Mouse (Mus musculus): Measurements from ENCODE around the gene Selenov. TPM values are rescaled to one million over a fixed set of nuclear protein-coding genes. Genes with fewer than 3 reads are reported as not detected.
A peak's percentile ranks its signal among the peaks of the same experiment; 100 is the strongest.

The Selenov gene
- polyA plus RNA-seq, 1 experiment from 2014 or later, result 0.22 TPM

GRCm38 (mm10) chr7:28301616-28302433, 10.8 kb upstream of the Selenov start, which contains the start of gene Dll3:
Gene Dll3 (minus strand): TSS chr7:28302238.
- DNase-seq (ENCODE audit: low spot score) (peak; percentile 67), ATAC-seq (ENCODE audit: low FRiP score, low TSS enrichment) (peak; percentile 51; the same call in 1 of the 2 replicates)
- Histone ChIP-seq H3K27ac (replicated peaks) (no peak within 1 kb of the TSS), H3K36me3 (ENCODE audit: control insufficient read depth, insufficient read depth, low read length) (peaks cover 14% of the 10 kb centered on the region), H3K9ac (ENCODE audit: low read length) (no peak within 1 kb of the TSS), H3K4me2 (replicated peaks; ENCODE audit: low read depth) (peak within 1 kb of the TSS; percentile 39), H3K4me3 (ENCODE audit: low read depth, low read length) (peak within 1 kb of the TSS; percentile 15), H3K9me3 (ENCODE audit: control insufficient read depth, low read length) (no peaks in the 10 kb centered on the region), H3K4me1 (replicated peaks; ENCODE audit: control insufficient read depth, insufficient read depth) (no peaks in the 10 kb centered on the region), H3K27me3 (ENCODE audit: control insufficient read depth, insufficient read depth, low read length) (peaks cover 10% of the 10 kb centered on the region; the same call in 1 of the 2 replicates)
- TF ChIP-seq CTCF (IDR thresholded peaks at IDR 0.05; ENCODE audit: low read depth) (peak; percentile 79), EP300 (optimal IDR thresholded peaks at IDR 0.05) (no peak)
- WGBS, result 3% methylated on average over 30 of the region's 30 CpGs

- Histone ChIP-seq H3K4me2 (replicated peaks; ENCODE audit: low read depth) (no peak overlapping the region), H3K9ac (ENCODE audit: low read length) (no peak overlapping the region), H3K36me3 (ENCODE audit: control insufficient read depth, insufficient read depth, low read length) (no peaks in the 10 kb centered on the region), H3K27ac (replicated peaks) (no peak overlapping the region), H3K4me3 (ENCODE audit: low read depth, low read length) (no peak overlapping the region), H3K9me3 (ENCODE audit: control insufficient read depth, low read length) (no peaks in the 10 kb centered on the region), H3K4me1 (replicated peaks; ENCODE audit: control insufficient read depth, insufficient read depth) (no peaks in the 10 kb centered on the region), H3K27me3 (ENCODE audit: control insufficient read depth, insufficient read depth, low read length) (peaks cover 10% of the 10 kb centered on the region; the same call in 1 of the 2 replicates)
- WGBS, result 26% methylated on average over 43 of the region's 43 CpGs
- ATAC-seq (ENCODE audit: low FRiP score, low TSS enrichment) (peak; percentile 35), DNase-seq (ENCODE audit: low spot score) (peak; percentile 47)
- TF ChIP-seq EP300 (optimal IDR thresholded peaks at IDR 0.05) (no peak), CTCF (IDR thresholded peaks at IDR 0.05; ENCODE audit: low read depth) (peak; percentile 86)
Observed at GRCm38 (mm10) chr7:28298837-28299625, 8.0 kb upstream of the Selenov start.

GRCm38 (mm10) chr7:28294481-28294880, 3.5 kb upstream of the Selenov start:
- peak; percentile 76 for DNase-seq (ENCODE audit: low spot score)
- peak overlapping the region; percentile 40 for H3K4me3 ChIP-seq (ENCODE audit: low read depth, low read length)
- 6% methylated on average over 48 of the region's 63 CpGs for WGBS
- no peak overlapping the region for H3K27ac ChIP-seq (replicated peaks)
- TF ChIP-seq CTCF (IDR thresholded peaks at IDR 0.05; ENCODE audit: low read depth) (no peak), EP300 (optimal IDR thresholded peaks at IDR 0.05) (no peak)
- peaks cover 2% of the 10 kb centered on the region; the same call in 1 of the 2 replicates for H3K27me3 ChIP-seq (ENCODE audit: control insufficient read depth, insufficient read depth, low read length)
- peak overlapping the region; percentile 27; the same call in 1 of the 2 replicates for H3K9ac ChIP-seq (ENCODE audit: low read length)
- peak; percentile 60 for ATAC-seq (ENCODE audit: low FRiP score, low TSS enrichment)
- peak overlapping the region; percentile 69 for H3K4me2 ChIP-seq (replicated peaks; ENCODE audit: low read depth)
- no peaks in the 10 kb centered on the region for H3K36me3 ChIP-seq (ENCODE audit: control insufficient read depth, insufficient read depth, low read length)
- H3K9me3 ChIP-seq (ENCODE audit: control insufficient read depth, low read length), result no peaks in the 10 kb centered on the region
- H3K4me1 ChIP-seq (replicated peaks; ENCODE audit: control insufficient read depth, insufficient read depth), result peaks cover 3% of the 10 kb centered on the region; the same call in 1 of the 2 replicates

GRCm38 (mm10) chr7:28290165-28290564, 821 bp downstream of the Selenov start:
- Histone ChIP-seq H3K9me3 (ENCODE audit: control insufficient read depth, low read length) (no peaks in the 10 kb centered on the region), H3K4me2 (replicated peaks; ENCODE audit: low read depth) (peak overlapping the region; percentile 58), H3K27ac (replicated peaks) (no peak overlapping the region), H3K27me3 (ENCODE audit: control insufficient read depth, insufficient read depth, low read length) (peaks cover 2% of the 10 kb centered on the region; the same call in 1 of the 2 replicates), H3K9ac (ENCODE audit: low read length) (peak overlapping the region; percentile 50; the same call in 1 of the 2 replicates), H3K36me3 (ENCODE audit: control insufficient read depth, insufficient read depth, low read length) (no peaks in the 10 kb centered on the region), H3K4me1 (replicated peaks; ENCODE audit: control insufficient read depth, insufficient read depth) (peaks cover 3% of the 10 kb centered on the region; the same call in 1 of the 2 replicates), H3K4me3 (ENCODE audit: low read depth, low read length) (peak overlapping the region; percentile 30)
- WGBS, result 1% methylated on average over 15 of the region's 18 CpGs
- TF ChIP-seq CTCF (IDR thresholded peaks at IDR 0.05; ENCODE audit: low read depth) (peak; percentile 40), EP300 (optimal IDR thresholded peaks at IDR 0.05) (no peak)
- no peak for DNase-seq (ENCODE audit: low spot score)
- peak; percentile 22; the same call in 1 of the 2 replicates for ATAC-seq (ENCODE audit: low FRiP score, low TSS enrichment)

- no peak overlapping the region for H3K4me3 ChIP-seq (ENCODE audit: low read depth, low read length)
- H3K9ac ChIP-seq (ENCODE audit: low read length), result no peak overlapping the region
- no peaks in the 10 kb centered on the region for H3K27me3 ChIP-seq (ENCODE audit: control insufficient read depth, insufficient read depth, low read length)
- H3K4me1 ChIP-seq (replicated peaks; ENCODE audit: control insufficient read depth, insufficient read depth), result 0 out of 2 replicates have a peak, but pooled peaks cover 2% of the 10 kb centered on the region
- no peaks in the 10 kb centered on the region for H3K9me3 ChIP-seq (ENCODE audit: control insufficient read depth, low read length)
- H3K36me3 ChIP-seq (ENCODE audit: control insufficient read depth, insufficient read depth, low read length), result no peaks in the 10 kb centered on the region
- no peak overlapping the region for H3K27ac ChIP-seq (replicated peaks)
- no peak overlapping the region for H3K4me2 ChIP-seq (replicated peaks; ENCODE audit: low read depth)
- no peak for ATAC-seq (ENCODE audit: low FRiP score, low TSS enrichment)
- TF ChIP-seq EP300 (optimal IDR thresholded peaks at IDR 0.05) (no peak), CTCF (IDR thresholded peaks at IDR 0.05; ENCODE audit: low read depth) (no peak)
- DNase-seq (ENCODE audit: low spot score), result no peak
- WGBS, result 68% methylated on average over 7 of the region's 7 CpGs
Observed at GRCm38 (mm10) chr7:28280630-28281029, 10.4 kb downstream of the Selenov start.

All from stomach, postnatal 0 days (tissue).